Mouse (Mus musculus) gastrocnemius, adult 18-20 months (tissue): ENCODE measurements at regions not wholly inside any gene's neighbourhood (a gene's known extent, or its start where the extent isn't known, plus 50 kb on each side); places are given as distances from the start of the nearest gene placed in this dataset.

Source experiments
- DNase-seq: peaks from one replicate; pipeline ENCODE4 v3.0.0; 2021; ENCODE audit warnings: low spot score

DNA sequence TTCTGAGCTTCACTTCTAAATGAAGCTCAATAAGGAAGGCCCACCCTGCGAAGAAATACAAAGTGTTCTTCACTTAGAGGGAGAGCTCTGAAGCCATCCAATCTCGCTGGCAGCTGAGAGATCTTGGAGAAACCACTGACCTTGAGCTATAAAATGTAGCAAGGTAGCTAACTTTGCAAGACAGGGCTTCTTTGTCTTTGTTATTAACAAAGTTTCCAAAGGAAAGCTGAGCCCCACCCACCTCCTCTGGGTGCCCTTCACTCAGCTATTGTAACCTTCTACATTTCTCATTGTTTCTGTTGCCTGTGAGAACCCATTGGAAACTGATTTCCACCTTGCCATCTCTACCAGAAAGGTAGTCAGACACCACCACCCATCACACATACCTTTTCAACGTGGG lies 57.2 kb upstream of the Usp9x start:
- no peak for DNase-seq

DNA sequence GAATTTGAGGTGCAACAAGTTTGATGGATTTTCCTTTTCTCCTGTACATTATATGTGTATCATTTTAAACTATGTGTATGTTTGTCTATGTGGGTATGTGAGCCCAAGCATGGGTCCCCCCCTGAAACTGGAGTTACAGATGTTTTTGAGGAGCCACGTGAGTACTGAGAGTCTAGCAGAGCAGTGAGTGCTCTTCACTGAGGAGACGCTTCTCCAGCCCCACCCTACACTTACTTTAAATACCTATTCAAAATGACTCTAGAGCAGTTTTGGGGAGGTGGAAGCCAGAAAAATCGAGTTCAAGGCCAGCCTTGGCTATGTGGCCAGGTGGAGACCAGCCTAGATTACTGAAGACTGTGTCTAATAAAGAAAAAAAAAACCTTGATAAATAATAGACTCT lies 58.2 kb upstream of the Usp9x start:
- DNase-seq, result no peak

DNA sequence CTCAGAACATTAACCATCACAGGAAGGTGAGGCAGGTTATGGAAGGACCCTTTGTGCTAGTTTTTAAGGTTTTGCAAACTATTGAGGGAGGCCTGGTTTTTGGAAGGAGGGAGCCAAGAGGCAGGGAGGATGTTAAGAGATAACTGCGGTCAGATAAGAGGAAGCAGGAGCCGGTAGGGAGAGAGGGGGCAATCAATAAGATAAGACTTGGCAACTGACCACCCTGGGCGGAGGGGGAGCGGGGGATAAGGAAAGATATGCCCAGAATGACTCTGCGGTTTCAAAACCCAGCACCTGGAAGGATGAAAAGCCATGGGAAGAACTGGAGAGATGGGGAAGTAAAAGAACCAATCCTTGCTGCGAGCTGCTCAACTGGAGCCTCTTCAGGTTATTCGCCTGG lies 80.5 kb upstream of the Usp9x start:
- no peak for DNase-seq

DNA sequence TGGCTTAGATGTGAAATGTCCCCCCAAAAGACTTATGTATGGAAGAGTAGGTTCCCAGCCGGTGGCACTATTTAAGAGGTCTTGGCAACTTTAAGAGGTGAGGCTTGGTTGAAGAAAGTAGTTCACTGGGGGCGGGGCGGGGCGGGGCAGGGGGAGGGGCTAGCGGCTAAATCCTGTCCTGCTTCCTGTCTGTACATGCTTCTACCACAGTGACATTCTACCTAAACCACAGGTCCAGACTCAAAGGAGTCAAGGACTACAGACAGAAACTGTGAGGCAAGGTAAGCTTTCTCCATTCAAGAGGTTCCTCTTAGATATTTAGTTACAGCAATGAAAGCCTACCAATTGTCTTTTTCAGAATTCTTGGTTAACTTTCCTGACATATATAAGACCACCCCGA lies 93.6 kb upstream of the Usp9x start:
- no peak for DNase-seq

DNA sequence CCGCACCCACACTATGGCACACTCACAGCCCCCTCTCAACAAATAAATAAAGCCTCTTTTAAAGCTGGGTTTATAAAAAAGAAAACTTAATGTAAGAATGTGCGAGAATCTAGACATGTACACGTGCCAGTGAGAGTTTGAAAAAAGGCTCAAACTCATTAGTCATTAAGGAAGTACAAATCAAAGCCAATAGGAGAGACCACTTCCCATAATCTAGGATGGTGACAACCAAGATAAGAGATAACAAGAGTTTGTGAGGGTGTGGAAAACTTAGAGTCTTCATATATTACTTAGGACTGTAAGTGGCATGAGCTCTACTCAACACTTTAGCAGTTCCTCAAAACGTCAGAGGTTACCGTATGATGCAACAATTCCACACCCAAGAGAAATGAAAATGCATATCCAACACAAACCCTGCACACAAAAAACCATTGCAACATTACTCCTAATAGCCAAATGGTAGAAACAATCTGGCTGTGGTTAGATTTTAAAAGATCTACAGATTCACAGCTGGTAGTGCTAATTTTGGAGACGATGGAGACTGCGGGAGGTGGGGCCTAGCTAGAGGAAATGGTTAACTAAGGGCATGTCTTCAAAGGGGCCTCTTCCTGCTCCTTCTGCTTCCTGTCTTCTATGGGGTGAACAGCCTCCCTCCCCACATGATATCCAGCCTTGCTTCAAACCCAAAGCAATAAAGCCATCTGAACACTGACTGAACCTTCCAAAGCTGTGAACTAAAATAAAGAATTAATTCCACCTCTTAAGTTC lies 102.1 kb upstream of the Usp9x start:
- no peak for DNase-seq

DNA sequence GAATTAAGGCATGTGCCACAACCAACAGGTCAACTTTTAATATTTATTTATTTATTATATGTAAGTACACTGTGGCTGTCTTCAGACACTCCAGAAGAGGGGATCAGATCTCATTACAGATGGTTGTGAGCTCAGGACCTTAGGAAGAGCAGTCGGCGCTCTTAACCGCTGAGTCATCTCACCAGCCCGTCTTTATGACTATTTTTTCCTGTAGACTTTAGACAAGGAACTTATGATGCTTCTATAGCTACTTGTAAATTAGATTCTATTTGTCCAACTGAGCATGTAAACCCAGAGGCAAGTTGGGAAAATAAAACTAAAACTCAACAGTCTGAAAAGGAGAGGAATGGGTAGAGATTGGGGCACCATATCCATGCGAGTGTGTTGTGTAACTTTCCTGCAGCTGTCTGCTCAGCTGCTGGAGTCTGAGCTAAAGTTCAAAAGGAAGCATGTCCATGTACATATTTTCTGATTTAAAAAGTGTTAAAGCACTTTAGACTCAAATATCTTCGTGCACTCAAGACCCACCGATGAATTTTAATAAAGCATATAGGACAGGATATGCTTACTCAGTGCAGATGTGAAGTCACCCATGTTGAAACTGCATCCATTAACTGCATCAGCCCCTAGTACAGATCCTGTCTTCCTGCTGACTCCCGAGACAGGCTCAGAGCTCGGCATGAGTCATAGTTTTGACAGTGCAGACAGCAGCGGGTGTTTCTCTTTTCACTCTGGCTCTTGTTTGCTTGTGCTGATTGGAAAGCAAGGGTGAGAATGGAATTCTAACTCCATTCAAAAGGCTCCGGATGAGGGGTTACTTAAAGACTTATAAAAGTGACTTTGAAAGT lies 111.6 kb upstream of the Usp9x start:
- DNase-seq, result peak; percentile 16

DNA sequence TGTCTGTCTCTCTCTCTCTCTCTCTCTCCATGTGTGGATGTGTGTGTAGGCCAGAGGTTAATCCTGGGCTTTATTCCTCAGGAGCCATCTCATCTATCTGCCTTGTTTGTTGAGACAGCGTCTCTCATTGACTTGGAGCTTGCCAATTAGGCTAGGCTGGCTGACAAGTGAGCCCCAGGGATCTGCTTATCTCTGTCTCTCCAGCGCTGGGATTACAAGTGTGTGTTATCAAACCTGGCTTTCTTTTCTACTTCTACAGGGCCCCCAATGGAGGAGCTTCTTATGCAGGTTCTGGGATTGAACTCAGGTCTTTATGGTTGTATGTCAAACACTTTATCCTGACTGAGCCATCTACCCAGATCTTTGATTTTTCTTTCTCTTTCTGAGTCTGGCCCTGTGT lies 112.4 kb upstream of the Usp9x start:
- no peak for DNase-seq

DNA sequence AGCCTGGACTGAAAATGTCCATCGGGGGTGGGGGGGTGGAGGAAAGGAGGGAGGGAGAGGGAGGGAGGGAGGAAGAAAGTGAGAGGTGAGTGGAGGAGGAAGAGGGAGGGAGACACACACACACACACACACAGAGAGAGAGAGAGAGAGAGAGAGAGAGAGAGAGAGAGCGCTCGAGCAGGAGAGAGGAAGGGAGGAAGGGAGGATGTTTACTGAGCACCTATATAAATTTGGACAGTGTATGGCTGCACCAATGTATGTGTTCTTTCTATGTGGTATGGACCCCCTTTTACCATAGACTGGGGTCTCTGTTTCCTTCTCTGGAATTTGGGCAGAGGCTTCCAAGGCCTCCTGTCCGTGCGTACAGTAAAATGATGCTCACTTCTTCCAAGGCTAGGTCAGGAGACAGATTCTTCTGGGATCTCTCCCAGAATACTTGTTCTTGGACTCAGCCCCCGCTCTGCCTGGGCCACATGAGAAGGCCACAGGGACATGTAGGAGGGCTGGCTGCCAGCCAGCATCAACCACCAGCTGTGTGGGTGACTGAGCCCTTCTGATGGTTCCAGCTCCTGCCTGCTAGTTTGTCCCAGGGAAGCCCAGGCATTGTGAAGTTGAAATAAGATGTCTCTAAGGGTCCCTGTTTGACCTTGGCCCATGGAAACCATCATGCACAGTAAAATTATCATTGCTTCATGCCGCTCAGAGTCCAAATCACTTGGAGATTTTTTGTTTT lies 120.2 kb upstream of the Usp9x start:
- DNase-seq, result peak; percentile 66

DNA sequence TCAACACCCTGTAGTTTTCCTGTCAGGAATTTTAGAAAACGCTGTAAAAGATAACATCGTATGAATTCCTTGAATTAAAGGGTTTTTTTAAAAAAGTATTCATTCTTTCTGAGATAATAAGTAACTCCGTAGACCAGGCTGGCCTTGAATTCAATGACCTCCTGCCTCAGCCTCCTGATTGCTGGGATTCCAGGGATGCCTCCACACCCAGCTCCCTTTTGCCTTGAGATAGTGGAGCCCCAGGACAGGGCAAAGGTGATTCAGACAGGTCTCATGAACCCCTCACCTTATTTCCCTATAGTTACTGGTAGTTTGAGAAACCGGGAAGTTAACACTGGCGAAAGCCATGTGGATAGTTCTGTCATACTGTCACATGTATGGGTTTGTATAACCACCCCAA lies 128.8 kb upstream of the Usp9x start:
- no peak for DNase-seq

DNA sequence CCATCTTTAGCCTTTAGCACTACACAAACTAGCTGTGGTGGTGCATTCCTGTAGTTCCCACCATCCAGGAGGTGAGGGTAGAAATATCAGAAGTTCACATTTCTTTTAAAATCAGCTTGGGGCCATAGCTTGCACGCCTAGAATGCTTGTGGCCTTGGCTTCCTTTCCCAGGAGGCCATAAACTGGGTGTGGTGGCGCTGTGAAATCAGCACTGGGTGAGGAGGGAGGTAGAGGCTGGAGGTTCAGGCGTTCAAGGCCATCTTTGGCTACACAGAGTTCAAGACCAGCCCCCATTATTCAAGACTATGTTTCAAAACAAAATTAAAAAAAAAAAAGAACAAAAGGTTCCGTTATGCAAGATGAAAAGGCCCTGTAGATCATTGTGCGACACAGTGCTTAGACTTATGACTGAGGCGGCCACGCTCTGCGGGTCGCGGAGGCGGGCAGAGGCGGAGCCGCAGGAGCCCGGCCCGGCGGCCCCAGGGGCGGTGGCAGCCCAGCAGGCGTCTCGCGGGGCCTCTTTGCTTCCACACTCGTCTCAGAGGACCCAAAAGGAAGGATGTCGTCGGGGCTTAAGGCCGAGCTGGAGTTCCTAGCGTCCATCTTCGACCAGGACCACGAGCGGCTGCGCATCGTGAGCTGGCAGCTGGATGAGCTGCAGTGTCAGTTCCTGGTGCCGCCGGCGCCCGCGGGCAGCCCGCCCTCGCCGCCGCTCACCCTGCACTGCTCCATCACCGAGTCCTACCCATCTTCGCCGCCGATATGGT lies 134.7 kb upstream of the Usp9x start:
- peak; percentile 7 for DNase-seq

DNA sequence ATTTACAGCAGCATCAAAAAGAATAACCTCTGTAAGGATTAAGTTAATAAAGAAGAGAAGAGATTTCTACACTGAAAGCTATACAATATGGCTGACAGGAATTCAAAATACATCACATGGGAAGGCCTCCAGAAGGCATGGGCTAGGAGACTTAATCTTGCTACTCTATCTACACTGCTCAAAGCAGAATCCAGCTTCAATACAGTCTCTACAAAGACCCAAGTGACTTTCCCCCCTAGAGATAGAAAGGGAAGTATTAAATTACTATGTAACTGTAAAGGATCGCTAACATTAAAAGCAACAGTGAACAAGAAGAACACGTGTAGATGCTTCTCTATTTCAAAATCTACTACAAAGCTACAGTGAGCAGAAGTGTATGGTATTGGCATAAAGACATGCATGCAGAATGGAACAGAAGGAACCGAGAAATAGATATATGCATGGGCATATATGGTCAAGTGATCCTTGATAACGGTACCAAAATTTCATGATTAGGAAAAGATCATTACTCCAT lies 137.9 kb upstream of the Usp9x start:
- DNase-seq, result no peak

DNA sequence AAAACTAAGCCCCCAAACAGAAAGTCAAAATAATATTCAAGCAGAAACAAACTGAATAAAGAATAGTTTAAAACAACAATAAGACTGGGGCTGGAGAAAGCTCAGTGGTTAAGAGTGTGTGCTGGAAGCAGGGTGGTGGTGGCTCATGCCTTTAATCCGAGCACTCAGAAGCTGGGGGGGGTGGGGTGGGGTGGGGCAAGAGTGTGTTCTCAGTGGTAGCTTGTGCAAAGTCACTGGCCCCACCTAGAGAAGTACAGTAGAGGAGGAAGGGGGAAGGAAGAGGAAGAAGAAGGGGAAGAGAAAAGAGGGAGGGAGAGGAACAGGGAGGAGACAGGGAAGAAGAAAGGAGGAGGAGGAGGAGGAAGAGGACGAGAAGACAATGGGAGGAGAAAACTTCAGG lies 141.1 kb upstream of the Usp9x start:
- no peak for DNase-seq

DNA sequence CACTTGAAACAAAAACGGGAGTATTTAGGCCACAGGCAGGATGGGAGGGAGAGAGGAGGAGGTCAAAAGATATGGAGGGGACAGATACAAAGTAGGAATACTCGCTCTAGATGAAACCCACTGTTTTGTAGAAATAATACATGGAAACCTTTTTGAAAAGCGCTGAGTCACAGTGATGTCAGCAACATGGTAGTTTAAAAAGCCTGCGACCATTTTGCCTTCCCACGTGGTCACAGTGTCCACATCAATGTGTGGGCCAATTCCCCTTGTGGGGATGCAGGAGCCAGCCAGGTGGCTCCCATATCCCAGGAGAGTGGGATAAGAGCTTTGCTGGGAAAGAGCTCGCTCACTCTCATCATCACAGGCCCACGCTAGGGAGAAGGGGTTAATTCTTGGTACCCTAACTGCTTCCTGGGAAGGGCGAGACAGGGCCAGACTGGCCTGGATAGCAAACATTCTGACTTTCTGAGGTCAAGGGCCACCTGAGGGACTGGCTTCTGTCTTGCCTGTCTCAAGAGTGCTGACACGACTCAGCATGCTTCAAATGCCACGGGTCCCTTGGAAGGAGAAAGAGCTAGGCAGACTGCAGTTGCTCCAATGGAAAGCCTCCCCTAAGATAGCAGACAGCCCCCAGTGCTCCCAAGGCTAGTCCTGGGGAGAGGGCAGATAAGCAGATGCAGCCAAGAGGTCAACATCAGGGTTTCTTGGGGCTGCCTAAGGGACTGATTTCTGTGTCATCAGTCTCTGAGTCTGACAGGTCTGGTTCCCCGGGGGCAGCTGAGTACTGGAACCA lies 143.3 kb upstream of the Usp9x start:
- DNase-seq, result no peak

DNA sequence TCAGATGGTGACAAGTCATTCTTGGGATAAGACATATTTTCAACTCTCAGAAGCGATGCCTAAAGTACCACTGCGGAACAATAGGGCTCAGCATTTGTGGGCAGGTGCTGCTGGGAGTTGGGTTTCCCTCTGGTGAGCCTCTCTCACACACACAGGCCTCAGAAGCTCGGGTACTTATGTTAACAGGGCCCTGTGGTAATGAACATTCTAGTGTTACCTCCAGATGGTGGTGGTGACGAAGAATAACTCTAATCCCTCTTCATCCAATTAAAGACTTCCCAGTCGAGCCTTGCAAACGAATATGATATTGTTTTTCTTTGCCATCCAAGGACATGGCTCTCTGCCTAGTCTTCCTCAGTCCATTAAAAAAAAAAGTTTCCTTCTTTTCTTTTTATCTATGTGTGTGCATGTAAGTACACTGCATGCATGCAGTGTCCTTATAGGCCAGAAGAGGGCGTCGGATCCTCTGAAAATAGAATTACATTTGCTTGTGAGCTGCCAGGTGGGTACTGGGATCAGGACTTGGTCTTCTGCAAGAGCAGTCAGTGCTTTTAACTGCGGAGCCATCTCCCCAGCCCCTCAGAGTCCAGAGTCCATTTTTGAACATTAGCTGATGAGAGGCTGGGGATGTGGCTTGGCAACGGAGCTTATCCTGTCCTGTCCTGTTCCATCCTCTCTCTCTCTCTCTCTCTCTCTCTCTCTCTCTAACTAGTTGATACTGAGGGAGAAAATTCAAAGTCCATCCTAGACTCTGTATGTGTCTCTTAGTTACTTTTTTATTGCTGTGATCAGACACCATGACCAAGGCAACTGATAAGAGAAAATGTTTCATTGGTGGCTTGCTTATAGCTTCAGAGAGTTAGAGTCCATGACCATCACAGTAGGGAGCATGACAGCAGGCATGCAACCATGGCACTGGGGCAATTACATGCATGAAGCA lies 146.3 kb upstream of the Usp9x start:
- DNase-seq, result no peak

DNA sequence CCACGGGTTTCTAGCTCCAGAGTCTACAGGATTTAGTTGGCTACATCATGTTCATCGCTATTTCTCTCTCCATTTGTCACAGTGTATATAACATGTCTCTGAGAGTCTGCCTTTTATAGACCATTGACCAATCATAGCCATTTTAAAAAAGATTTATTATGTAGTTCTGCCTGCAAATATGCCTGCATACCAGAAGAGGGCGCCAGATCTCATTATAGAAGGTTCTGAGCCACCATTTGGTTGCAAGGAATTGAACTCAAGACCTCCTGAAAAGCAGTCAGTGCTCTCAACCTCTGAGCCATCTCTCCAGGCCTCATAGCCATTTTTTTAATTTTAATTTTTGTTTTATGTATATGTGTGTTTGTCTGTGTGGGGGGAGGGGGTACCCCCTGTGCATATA lies 151.7 kb upstream of the Usp9x start:
- DNase-seq, result no peak

DNA sequence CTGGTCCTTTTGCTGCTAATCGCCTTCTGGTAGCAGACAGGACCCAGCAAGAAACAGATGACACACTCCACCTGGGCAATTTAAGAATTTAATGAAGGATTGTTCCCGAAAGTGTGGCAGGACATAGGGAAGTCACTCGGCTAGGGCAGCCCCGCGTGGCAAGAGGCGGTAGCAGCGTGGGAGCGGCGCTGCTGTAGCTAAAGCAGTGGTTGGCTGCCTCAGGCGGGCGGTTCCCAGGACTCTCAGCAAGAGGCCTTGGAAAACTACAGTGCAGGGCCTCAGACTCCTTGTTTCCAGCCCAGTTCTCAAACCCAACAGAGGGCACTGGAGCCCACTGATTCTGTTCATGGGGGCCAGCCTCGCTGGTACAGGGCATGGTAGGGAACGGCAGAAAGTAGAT lies 154.2 kb upstream of the Usp9x start:
- no peak for DNase-seq

DNA sequence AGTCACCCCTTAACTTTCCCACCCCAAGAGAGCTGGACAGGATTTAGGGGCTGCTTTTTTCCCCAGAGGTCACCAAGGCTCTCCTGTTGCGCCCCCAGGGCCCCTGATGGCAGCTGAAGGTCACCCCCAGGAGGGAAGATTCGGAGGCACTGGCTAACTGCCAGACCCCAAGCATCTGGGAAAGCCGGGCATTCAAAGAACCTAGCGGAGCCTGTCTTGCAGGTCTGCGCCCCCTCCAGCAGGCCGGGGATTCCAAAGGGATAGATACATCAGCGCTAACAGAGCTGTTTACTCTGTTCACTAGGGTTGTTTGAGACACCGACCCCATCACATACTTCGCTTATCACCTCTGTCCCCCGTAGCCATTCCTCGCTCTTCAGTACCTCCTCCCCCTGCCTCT lies 154.6 kb upstream of the Usp9x start:
- DNase-seq, result no peak

DNA sequence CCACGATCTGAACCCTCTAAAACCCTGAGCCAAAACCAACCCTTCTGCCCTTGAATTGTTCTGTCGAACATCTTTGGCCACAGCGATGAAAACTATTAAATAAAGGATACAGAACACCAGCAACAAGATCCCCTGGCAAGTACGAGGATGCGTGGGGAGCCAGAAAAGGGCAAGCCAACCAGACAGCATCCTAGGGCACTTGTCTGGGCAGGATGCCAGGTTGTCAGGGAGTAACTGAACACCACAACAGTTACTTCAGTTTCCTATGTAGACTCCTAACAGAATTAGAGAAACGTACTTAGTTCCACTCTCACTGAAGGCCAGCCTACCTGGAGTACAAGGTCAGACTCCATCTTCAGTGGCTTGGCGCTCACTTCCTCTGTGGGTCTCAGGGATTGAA lies 138.4 kb upstream of the Med14 start:
- DNase-seq, result peak; percentile 33

DNA sequence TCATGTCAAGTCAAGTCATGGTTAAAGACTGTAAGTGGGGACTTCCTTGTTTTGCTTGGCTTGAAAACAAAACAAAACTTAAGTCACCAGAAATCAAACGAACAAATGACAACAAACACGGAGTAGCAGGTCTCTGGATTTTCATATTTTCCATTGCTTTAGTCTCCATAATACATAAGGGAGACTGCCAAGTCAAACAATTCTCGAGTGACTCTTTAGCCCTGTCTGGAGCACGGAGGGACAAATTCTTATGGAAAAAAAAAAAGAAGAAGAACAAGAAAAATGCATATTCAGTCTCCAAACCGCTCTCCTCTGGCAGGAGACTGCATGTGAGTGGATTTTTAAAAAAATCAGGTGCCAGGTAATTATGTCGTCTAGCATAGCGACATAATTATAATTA lies 129.6 kb upstream of the Med14 start:
- DNase-seq, result no peak

DNA sequence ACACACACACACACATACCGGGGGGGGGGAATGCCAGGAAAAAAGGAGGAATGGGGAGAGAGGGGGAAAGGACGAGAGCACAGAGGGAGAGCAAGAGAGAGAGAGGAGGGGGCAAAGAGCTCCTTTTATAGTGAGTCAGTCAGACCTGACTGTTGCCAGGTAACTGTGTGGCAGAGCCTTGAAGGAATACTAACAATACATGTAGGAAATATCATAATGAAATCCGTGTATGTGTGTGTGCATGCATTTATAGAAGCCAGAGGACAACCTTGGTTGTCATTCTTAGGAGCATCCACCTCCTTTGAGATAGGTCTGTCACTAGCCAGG lies 127.6 kb upstream of the Med14 start:
- no peak for DNase-seq
